Mouse (Mus musculus): ENCODE measurements around the gene Fancc.
A peak's percentile ranks its signal among the peaks of the same experiment; 100 is the strongest.
"Not testable (repeated sequence)": the region's sequence is repeated elsewhere in the genome, so short reads cannot be mapped to it uniquely, and the experiment has no call there.

Fancc gene

DNA sequence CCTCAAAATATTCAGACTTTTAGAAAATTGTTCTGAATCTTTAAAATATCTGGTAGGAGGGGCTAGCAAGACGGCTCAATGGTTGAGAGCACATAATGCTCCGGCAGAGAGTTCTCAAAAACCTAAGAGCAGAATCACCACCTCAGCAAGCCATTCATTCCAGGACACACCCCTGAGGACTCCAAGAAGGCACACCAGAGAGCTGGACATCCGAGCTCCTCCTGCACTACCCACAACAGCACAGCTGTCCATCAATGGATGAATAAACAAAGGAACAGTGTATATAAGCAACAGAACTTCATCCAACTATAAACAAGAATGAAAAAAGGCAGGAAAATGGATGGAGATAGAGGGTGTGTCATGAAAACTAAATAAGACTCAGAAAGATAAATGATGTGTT, 80.3 kb downstream of the Fancc start:
- no peak for DNase-seq

DNA sequence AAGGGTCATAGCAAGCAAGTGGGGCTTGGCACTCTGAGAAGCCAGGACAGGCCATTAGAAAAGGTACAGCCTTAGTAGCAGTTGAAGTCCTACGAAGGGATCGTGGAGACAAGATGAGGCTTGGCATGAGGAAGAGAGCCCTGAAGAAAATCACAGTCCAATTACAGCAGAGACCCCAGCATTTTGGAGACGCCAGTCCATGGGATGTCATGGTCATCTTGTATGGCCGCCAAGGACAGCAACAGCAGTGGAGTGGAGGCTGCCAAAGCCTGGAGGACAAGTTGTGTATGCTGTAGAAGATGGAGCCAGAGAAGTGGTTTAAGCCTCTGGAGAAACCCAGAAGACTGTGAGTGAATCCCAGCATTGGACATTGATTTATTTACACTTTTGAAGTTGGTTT, 84.4 kb downstream of the Fancc start:
- no peak for DNase-seq

DNA sequence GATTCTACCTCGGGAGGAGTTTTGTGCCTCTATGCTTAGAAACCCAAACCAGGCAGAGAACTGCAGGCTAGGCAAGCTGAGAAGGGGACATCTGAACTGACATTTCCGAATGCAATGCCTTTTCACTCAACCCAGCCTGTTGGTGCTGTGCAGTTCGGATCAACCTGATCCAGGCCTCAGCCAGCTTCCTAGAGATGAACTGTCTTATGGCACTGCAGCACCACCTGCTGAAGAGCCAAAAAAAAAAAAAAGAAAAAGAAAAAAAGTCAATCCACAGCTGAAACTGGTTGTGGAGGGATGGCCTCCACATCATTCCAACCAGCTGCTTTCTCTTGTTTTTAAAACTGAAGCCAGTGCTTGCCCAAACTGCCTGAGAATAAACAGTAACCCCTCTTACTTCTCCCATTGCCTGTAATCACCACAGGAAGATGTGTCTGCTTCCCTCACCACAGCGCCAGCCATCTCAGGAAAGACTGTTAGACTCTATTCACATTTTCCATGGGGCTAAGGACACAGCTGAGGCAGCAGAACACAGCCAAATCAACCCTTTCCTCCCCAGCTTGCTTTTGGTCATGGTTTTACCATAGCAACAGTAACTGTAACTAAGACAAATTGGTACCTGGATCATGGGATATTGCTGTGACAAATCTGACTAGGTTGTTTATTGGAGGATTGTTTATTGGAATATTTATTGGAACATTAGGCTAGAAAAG, 85.6 kb downstream of the Fancc start:
- DNase-seq: no peak

DNA sequence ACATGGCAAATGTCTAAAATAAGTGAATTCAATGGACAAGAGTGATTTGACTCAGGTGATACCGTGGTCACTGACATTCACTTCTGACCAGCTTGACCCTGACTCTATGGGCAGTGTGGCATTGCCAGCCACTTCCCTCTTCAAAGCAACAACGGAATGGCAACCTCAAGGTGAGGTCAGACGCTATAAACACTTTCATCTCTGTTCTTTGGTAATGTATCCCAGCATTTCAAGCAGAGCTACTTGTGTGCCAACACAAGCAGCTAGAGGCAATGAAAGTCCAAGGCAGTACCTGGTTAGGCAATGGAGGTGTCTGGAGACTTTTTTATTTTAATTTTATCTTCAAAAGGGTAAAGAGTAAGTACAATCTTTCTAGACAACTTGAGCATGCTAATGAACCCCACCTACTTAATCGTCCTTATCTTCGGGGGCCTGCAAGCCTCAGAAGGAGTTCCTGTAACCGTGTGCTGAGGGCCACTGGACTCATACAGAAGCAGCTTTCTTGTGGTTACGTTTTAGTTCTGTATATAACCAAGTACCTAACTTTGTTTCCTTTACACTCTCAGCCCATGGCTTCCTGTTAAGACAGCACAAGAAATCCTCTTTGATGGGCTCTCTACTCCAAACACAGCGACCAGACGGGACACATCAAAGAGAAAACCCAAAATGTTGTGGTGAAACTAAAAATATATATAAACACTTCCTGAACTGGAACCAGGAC, 86.3 kb downstream of the Fancc start:
- DNase-seq: no peak

DNA sequence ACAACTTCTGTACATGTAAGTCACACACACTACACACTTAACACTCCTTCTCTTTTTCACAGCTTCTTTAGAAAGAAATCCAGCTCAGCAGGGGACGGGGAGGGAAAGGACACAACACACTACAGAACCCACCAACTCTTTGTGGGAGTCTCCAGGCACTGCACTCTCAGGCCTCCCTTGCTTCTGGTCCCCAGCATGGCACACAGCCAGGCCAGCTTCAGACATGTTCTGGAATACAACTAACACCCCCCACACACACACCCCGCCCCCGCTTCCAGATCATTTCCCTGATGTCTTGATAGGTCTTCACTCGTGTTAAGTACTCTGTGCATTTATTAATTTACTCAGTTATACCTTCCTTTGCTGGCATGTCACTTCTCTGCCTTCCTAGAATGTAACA, 91.9 kb downstream of the Fancc start:
- peak; percentile 62 to 63 for DNase-seq

DNA sequence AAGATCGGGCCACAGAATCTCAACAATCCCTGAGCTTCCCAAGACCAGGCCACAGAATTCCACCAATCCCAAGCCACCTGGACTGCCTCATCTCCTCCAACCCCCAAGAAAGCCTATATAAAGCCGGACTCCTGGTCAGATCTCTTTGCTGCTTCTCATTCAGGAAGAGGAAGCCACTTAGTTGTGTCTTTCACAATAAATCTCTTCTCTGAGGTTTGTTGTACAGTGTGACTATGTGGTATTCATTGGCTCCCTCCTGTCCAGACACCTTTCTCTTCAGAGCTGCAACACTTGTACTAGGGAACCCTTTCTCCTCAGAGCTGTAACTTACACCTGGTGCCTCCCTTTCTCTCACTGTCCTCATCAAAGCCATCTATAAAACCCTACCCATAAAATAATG, 92.4 kb downstream of the Fancc start:
- no peak for DNase-seq

DNA sequence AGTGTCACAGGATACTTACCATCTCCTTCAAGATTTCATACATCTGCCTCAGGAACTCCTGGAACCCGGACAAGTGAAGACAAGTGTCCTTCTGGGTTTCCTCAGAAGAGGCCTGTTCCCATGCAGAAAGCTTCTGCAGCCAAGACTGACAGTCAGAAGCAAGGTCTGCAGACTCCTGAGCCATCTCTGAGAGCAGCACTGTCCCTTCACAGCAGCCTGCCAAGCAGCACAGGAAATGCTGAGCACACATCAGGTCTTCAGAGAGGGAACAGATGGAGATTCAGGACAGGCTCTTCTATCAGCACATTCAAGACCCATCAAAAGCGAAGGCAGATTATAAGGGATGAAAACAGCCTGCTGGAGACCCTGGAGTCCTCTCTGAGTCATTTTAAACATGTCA, 94.3 kb downstream of the Fancc start:
- peak; percentile 15 to 24 for DNase-seq

DNA sequence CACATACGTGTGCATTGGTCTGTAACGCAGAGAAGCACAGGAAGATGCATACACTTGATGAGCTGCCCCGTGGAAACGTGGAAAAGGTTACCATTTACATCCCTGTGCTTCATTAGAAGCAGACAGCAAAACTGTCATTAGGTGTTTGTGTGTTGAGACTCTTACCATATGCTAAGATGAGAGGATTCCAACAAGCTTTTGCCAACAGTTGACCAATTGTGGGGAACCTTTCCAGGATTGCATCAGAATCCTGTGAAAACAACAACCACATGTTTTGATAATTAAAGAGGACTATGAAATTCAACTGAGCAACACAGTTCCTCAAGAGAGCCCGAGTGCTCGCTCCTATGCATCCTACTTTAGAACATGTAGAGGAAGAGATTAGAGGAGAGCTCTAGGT, 97.0 kb downstream of the Fancc start:
- no peak for DNase-seq

DNA sequence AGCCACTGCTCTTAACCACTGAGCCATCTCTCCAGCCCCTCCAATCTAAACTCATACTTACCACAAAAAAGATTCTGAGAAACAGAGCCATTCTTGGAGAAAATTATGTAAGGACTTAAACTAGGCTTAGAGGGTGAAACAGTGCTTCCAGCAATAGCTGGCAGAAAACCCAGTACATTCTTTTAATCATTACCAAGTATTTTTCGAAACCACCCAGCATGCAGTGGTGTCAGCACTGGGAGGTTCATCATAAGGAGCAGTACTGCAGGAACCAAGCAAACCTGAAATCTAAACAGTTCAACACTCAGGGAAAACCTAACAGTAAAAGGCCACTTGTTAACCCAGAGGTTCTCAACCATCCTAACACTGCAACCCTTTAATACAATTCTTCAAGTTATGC, 99.7 kb downstream of the Fancc start:
- DNase-seq: no peak

DNA sequence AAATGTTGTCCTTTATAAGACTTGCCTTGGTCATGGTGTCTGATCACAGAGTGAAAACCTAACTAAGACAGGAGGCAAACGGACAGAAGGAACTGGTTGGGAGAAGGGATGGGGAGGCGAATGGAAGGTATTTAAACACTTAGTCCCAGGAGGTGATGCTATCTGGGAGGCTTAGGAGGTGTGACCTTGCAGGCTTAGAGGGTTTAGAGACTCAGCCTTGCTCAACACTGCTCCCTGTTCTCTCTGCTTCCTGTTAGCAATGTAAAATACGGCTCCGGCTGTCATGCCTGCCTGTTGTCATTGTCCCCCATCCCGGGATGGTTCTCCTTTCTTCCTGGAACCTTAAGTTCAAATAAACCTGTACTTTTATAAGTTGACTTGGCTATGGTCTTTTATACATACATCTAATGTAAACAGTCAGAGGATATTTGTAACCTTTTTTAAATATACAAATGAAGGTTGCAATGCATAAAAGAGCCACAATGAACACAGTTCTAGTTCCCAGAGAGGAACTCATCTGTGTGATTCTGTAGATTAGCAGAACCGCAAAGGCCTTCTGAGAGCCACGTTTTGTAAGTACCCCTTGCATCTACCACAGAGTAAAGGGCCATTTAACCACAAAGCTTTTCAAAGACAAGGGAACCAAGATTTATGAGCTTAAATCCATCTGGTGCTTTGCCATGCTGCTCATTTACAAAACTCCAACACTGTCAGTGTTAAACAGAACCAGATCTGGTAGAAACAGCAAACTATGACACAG, 102.6 kb downstream of the Fancc start:
- DNase-seq: no peak

DNA sequence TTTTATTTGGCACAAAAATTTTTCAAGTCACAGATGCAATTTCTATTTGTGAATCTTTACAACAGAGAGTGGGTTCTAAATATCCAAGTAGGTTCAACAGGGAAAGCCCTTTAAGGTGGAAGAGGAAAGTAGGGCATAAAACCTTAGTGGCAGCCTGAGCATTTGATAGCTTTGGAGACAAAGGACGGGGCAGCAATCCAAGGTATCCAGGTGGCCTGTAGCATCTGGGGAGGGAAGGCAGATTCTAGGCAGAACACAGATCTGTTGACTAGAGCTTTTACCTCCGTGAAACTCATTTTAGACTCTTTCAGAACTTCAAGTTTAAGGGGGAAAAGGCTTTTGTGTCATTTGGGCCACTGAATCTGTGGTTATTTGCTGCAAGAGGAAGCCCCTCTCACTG, 111.8 kb downstream of the Fancc start:
- no peak for DNase-seq

DNA sequence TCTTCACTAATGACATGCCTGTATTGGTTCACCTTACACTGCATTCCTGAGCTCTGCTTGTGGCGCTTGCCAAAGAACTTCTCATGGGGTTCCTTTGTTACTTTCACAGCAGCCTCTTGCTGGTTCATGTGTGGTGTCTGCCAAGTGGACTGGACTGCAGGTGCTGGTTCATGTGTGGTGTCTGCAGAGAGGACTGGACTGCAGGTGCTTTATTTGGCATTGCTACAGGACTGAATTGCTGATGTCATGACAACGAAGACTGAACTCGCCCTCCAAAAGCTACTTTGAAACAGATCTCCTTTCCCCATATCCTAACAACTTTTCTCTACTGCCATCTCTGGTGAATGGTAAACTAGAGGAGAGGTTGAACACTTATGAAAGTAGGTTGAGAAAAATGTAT, 112.3 kb downstream of the Fancc start:
- no peak for DNase-seq

DNA sequence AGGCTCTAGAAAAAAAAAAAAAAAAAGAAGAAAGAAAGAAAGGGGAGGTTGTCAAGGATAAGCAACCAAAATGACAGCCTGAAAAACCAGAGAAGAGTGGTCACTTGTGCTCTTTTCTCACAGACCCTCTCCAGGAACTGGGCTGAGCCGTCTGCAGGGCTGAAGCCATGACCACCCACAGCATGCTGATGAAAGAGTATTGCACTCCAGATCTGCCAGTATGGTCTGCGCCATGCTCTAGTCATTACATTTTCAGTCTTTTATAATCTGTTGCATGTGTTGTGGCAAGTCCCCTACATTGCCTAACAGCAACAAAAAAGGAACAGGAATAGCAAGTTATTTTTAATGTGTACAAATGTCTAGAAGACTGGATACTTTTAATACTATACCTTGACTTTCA, 114.9 kb downstream of the Fancc start:
- no peak for DNase-seq

DNA sequence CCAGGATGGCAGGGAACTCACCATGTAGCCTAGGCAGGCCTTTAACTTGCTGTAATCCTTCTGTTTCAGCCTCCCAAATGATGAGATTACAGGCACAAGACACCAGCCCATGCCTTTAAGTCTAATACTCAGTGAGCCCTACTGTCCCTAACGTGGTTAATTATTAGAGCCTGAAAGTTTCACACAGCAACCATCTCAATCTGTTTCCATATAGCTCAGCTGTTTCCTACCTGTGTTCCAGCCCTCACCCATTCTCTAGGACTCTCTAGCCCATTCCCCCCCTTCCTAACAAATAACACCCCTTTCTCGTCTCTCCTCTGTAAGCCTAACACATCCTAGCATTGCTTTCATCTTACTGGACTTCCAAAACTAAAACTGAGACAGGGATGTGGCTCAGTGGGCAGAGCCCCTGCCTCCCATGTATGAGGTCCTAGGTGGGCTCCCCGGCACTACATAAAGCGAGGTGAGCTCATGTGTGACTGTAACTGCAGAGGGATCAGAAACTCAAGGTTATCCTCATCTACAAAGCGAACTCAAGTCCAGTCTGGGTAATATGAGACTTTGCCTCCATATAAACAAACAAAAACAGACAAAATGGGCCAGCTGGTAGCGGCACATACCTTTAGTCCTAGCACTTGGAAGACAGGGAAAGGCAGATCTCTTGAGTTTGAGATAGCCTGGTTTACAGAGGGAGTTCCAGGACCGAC, 123.5 kb downstream of the Fancc start:
- DNase-seq: no peak

DNA sequence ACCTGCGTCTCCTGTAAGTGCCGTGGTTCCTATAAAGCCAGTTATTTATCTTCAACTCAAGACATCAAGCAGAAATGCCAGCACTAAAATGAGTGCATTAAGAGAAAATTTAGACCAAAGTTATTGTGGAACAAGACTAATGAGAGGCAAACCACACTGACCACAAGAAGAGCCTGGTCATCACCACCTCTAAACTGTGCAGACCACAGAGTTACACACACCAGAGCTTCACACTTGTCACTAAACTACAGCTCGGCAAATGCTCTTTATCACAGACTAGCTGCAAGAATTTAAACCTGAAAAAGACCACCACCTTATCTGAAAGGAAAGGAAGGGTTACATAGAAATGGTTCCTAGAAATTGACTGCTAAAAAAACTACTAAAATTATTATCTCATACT, 135.3 kb downstream of the Fancc start:
- DNase-seq: no peak

DNA sequence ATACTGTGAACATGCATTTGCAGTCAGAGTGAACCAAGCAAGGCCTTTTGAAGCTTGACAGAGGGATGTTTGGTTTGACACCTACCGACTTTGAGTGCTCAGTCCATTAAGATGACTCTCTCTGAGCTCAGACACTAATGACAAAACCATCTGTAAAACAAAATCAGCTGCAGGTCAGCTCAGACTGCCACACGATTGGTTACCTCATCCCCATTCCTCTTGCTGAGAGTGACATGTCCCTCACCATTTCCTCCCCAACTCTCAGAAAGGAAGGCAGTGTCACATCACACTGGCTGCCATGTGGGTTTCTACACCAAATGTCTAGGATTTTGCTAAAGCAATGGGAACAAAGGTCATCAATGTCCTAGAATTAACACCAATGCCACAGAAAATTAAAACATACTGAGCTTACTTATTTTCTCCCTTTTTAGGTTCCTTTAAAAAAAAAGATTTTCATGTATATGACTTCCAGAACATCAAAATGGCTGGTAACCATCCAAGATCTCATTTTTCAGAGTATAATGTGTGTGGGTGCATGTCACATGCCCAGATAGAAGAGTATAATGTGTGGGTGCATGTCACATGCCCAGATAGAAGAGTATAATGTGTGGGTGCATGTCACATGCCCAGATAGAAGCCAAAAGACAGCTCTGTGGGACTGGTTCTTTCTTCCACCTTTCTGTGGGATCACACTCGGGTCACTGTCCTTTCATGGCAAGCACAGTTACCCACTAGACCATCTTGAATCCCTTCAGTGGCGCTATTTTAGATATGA, 136.8 kb downstream of the Fancc start:
- no peak for DNase-seq

DNA sequence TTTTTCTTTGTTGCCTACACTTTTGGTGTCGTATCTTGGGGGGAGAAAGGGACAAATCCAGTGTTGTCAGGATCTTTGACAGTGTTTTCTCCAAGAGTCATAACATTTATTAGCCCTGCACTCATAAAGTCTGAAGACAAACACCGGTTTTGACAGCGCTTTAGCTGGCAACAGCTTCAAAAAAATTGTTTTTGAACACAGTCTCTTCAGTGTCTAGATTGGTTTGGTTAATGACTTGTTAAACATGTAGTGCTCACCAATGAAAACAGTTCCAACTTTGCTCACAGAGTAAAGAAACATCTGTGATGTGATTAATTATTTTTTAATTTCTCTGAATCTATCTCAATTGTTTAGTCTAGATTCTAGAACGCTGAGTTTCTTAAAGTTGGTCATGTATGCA, 137.7 kb downstream of the Fancc start:
- no peak for DNase-seq

DNA sequence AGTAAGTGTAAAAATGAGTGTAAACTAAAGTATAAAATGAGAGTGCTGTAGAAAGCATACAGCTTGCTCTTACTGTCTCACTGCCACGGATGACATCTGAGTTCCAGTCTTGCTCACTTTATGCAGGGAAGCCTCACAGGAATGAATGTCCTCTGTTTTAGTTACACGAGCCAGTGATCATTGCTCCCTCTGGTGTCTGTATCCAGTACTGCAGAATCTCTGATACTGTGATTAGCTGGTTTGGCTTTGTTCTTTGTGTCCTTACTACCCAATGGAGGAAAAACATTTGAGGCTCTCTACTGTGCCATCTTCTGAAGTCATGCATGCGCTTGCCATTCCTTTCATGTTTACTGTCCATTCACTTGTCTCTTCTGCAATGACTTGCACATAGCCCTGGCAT, 140.5 kb downstream of the Fancc start:
- DNase-seq: peak; percentile 53 to 67

DNA sequence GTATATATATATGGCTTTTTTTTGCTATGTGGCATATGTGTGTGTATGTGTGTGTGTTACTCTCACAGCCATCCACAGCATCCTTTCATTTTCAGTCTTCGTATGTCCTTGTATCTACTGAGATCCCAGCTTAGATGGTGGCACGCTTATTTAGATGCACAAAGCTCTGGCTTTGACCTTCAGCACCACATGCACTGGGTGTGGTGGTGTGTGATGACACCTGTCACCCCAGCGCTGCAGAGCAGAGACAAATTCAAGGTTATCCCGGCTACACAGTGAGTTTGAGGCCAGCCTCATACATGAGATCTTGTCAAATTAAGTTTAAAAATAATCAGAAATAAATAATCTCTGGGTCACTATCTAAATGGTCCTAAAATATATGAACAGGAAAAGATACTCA, 141.0 kb downstream of the Fancc start:
- DNase-seq: no peak

DNA sequence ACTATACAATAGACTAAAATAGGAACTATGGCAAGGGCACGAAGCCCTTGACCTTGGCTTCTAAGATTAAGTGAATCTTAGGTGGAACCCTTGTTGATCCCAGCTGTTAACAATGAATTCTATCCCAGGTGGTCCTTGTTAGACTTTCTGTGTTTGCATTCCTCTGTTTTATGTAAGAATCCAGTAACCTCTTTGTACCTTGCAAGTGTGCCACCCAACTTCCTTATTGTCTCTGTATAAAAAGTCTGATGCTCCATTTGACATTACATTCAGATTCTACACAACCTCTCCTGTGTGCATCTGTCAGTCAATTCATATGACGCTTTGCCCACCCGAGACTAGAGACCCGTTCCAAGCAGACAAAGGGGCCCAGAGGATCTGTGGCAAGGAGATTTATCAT, 143.8 kb downstream of the Fancc start:
- DNase-seq: not testable (repeated sequence)

DNA sequence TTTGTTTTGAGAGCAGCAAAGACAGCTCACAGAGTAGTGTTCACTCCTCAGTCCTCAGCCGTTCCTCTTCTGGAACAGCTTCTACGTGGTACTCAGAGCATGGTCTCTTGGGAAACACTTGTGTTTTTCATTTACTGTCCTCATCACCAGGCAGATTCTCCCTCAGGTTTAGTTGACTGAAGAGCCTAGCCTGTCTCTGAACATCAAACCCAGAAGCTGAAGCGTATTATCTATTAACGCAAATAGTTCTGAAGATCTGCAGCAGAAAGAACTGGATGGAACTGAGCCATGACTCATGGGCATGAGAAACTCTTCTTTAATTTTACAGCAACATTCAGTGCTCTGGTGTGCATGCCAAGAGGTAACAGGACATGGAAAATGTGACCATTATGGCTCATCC, 147.0 kb downstream of the Fancc start:
- DNase-seq: no peak

DNA sequence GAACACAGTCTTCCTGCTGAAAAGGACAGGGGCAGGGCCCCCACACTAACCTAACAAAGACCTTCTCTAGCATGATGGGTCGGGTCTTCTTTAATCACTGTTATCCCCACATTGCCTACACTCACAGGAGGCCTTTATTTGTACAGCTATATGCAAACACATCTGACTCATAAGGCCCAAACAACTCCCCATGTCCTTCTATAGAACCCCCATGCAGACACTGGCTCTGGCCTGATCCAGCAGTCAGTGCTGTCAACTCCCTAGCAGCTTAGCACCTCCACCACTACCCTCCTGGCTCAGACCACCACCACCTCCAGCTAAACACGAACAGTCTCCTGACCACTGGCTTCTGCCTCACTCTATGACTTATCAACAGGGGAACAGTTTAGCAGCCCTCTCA, 149.4 kb downstream of the Fancc start:
- no peak for DNase-seq

Measured in kidney, postnatal 4 days (tissue).